Mouse (Mus musculus): ENCODE measurements around the gene Gm15217.

Gene Gm15217

DNA sequence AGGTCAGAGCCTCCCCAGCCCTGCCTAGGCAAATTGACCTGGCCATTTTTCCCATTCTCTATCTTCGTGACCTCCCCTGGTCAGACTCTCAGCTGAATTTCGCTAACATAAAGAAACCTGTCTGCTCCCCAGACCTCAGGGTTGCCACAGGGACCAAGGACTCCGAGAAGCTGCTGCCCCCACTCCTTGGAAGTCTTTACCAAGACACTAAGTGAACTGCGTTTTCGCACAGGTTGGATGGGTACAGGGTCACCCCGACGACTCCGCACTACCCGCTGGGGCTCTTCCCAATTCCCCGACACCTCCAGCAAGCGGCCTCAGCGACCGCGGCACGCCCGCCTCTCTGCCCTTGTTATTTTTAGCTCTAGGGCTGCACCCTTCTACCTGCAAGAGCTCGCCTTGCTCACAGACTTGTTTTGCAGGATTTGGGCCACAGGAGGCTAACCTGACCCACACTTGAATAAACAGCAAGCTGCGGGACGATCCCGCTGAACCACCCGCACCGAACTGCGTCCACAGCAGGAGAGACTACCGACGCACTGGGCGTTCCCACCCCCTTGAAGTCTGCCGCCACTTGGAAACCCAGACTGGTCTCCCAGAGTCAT, 19.0 kb downstream of the Gm15217 start:
- DNase-seq (ENCODE audit: low read depth) = no peak

DNA sequence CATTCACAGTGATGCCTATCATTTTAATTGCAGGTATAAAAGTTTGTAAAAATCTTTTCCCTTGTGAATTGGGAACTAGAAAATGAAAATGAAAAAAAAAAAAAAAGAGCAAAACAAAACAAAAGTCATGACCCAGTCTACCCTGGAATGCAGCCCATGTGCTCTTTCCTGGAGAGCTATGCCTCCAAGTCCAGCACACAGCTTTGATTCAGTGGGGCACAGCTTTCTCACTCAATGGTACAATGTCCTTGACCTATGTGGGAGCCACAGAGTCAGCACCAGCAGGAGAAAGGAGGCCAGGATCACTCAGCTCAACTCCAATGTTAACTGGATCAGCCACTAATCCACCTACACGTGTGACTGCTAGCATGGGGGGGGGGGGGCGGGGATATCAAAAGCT, 20.7 kb downstream of the Gm15217 start:
- no peak for DNase-seq (ENCODE audit: low read depth)

DNA sequence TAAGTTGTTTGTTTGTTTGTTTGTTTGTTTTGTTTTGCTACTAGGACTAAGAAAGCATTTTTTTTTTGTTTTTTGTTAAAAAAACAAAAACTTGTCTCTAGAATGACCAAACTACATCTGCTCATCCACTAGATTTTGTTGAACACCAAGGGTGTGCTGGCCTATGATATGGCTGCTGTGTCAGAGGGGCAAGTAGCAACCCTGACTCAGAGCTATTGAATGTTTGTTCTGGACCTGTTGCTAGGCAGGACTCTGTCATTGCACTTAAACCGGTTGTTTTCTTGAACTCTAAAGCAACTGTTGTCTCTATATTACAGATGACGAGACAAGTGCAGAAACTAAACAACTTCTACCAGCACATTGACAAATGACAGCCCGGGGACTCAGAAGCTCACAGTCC, 29.1 kb downstream of the Gm15217 start:
- no peak for DNase-seq (ENCODE audit: low read depth)

DNA sequence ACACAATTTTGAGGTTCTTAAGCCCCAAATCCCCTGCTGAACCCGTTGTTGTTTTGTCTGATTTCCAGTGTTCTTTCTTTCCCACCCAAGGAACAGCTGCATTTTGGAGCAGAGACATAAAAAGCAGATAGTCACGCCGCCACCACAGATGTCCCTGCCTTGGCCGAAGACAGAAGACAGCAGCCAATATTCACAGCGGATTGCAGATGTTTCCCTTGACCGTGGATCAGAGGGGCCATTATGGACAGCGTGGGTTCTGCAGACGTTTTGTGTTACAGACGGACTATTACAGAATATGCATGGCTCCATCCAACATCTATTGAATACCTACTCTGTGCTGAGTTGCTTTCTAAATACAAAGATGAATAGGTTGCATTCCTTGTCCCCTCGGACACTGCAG, 29.8 kb downstream of the Gm15217 start:
- no peak for DNase-seq (ENCODE audit: low read depth)

DNA sequence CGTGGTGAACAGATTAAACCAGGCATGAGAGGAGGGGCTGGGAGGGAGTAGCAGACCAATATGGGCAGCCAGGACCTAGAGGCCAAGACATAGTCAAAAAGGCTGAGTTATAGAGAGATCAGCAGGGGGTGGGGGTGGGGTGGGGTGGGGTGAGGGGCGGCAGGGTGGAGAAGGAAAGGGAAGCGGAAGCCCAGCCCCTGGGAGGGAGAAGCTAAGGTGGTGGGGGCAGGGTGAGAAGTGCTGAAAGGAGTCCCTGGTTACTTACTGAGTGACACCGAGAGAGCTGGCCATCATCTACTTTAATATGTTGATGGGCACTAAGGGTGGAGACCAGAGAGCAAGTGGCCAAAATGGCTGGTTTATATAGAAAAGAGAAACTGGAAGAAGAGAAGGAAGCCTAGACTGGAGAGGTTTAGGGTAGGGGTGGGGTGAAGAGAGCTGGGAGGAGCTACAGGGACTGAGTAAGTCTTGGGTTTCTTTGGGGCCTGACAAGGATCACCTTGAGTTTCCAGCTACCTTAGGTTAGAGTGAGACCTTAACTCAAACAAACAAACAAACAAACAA, 31.4 kb downstream of the Gm15217 start:
- no peak for DNase-seq (ENCODE audit: low read depth)

DNA sequence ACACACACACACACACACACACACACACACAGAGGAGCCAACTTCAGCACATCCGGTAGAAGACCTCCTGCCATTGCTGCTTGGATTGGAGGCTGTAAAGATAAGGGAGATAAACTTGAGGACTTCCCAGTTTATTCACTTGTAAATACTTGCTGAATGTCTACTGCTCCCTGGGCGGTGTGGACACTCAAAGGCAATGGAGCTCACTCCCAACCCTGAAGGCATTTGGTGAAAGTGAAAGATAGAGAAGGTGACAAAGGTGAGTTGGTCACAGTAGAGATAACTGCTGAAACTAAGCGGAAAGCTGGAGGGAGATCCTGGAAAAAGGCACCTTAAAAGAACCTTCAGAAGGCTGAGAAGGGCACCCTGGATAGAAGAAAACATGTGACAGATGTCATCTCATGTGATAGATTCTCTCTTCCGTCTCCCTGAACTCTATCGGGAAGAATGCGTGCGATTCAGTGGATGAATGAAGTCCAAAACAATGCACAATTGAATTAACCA, 33.3 kb downstream of the Gm15217 start:
- no peak for DNase-seq (ENCODE audit: low read depth)

DNA sequence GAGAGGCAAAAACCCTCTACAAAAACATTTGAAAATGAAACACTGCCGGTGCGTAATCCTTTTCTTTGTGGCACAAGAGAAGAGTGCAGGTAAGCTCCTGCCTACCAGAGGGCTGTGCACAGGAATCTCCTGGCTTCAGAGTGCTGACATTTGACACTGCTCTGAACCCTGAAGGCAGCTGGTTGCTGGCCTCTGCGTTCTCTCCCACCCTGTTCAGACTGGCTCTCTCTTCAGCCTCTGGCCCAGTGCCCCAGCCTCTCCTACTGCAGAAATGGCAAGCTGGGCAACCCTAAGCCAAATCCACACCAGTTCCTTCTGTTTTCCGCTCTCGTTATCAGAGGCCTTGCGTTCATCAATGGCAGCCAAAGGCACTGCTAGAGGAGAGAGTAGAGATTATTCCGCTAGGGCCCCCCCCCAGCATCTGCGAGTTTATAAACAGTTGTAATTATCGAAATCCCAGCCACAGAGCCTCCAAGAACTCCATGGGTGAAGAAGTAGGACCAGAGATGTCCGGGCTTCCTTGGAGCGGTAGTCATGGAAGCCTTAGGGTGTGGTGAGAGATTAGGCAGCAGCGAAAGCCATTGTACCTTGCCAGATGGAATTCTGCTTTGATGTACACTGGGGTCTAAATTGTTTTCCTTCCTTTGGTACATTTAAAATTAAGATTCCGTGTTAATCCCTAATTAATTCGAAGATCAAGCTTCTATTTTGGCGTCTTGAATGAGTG, 39.3 kb downstream of the Gm15217 start:
- no peak for DNase-seq (ENCODE audit: low read depth)

DNA sequence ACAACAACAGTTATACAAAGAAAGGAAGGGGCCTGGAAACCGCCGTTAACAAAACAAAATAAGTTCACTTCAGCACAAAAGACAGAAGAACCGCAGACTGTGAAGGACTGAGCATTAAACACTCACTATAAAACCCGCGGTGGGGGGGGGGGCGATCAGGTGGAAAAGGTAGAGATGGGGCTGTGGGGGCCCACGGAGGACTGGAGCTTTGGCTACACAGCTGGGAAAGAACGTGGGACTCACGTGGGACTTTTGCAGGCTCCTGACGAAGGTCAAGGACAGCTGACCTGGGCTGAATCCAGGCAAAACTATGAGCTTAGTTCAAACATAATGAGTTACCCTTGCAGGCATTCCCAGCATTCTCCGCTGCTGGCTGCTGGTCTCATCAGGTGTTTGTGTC, 40.1 kb downstream of the Gm15217 start:
- DNase-seq (ENCODE audit: low read depth) = no peak

DNA sequence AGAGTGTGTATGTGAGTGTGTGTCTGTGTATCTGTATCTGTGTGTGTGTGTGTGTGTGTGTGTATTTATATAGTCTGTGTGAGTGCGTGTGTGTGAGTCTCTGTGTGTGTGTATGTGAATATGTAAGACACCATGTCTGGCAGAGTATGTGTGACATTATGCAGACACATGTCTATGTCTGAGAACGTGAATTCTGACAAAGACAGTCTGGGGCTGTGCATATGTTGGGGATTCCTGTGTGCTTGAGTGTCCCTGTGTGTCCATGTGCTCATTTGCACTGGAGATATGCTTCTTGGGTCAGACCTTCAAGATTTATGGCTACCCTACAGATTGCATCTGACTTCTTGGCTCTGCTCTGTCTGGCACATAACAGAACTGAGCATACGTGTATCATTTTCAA, 42.6 kb downstream of the Gm15217 start:
- DNase-seq (ENCODE audit: low read depth) = no peak

DNA sequence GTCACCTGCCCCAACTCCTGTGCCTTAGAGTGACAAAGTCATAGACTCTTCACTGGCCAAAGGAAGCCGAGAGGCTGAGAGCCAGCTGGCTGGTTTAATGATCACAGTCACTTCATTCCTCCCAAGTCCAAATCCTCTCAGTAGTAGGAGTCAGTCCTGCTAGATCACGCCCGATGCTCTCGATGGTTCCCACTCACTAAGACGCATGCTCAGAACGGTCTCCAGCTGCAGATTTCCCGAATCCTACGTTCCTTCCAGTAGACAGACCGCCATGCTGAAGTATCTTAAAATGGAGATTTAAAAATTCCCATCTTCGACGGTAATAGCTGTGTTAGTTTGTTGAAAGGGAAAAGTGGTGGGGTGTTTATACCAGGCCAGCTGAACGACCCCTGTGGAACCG, 48.0 kb downstream of the Gm15217 start:
- DNase-seq (ENCODE audit: low read depth) = no peak

DNA sequence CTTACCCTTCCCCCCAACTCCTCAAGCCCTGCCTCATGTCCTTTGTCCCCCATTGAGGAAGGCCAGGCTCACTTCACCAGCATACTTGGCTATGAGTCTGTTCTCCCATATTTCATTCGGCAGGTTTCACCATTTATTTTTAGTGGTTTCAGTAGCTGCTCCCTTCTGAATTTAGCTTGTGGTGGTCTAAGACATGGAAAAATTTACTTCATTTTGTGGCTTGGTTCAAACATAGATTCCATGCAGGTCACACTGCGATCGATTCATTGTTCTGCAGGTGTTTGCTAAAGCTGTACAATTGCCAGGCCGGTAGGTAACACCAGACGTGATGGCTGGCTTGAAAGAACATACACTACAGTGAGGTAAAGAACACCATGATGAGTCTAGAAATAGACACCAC, 51.0 kb downstream of the Gm15217 start:
- DNase-seq (ENCODE audit: low read depth) = no peak
